Mouse (Mus musculus) heart, postnatal 0 days (tissue): ENCODE measurements around the gene Zbtb25.

Experiments
- CTCF ChIP-seq: IDR thresholded peaks from 2 replicates; pipeline ENCODE4 v1.5.1; 2016; ENCODE audit warnings: antibody characterized with exemption, control low read depth, low read depth
- EP300 ChIP-seq: IDR thresholded peaks from 2 replicates; pipeline ENCODE4 v1.6.1; 2016; ENCODE audit warnings: antibody characterized with exemption, low read depth

GRCm38 (mm10) chr12:76418346-76418745 is 48.9 kb upstream of the Zbtb25 start:
- TF ChIP-seq EP300 (no peak), CTCF (no peak)
